Mouse (Mus musculus): ENCODE results near the gene Tfr2. TPM values are rescaled to one million over a fixed set of nuclear protein-coding genes. Genes with fewer than 3 reads are reported as not detected.

The Tfr2 gene
- polyA plus RNA-seq, 2 experiments, result 37.6 to 45.7 TPM

- Histone ChIP-seq H3K4me1 (replicated peaks; ENCODE audit: control insufficient read depth in 2 of 2, insufficient read depth in 2 of 2, low read length in 1 of 2) (peaks cover 17 to 30% of the 10 kb centered on the region in 2 experiments), H3K9me3 (ENCODE audit: control insufficient read depth, low read length) (no peaks in the 10 kb centered on the region), H3K4me3 (ENCODE audit: insufficient read depth in 1 of 2, low read depth in 2 of 2, low read length in 2 of 2) (peak overlapping the region; percentile 36 to 91), H3K4me2 (ENCODE audit: low read depth) (peak overlapping the region; percentile 97), H3K36me3 (replicated peaks; ENCODE audit: control insufficient read depth, insufficient read depth, low read depth) (no peaks in the 10 kb centered on the region; the same call in 1 of the 2 replicates), H3K27ac (peak overlapping the region; percentile 34), H3K27me3 (ENCODE audit: control insufficient read depth, insufficient read depth, low read length) (no peaks in the 10 kb centered on the region), H3K9ac (replicated peaks) (peak overlapping the region; percentile 33; the same call in 1 of the 2 replicates)
- DNase-seq (ENCODE audit: low read depth in 3 of 3, low spot score in 3 of 3) (no peak), ATAC-seq (ENCODE audit: insufficient read depth) (no peak)
- TF ChIP-seq CTCF (IDR thresholded peaks at IDR 0.05; ENCODE audit: low read depth) (no peak), EP300 (IDR thresholded peaks at IDR 0.05; ENCODE audit: low read depth) (no peak)
- WGBS (ENCODE audit: insufficient replicate concordance), result 16% methylated on average over 9 of the region's 9 CpGs
Observed at GRCm38 (mm10) chr5:137631171-137631570, 61.5 kb downstream of the Tfr2 start.

- no peaks in the 10 kb centered on the region for H3K9me3 ChIP-seq (ENCODE audit: control insufficient read depth, low read length)
- H3K27ac ChIP-seq, result no peak overlapping the region
- DNase-seq (ENCODE audit: low read depth in 3 of 3, low spot score in 3 of 3) (no peak), ATAC-seq (ENCODE audit: insufficient read depth) (no peak)
- H3K4me1 ChIP-seq (replicated peaks; ENCODE audit: control insufficient read depth in 2 of 2, insufficient read depth in 2 of 2, low read length in 1 of 2), result peaks cover 17 to 30% of the 10 kb centered on the region in 2 experiments
- H3K4me2 ChIP-seq (ENCODE audit: low read depth), result peak overlapping the region; percentile 97
- H3K4me3 ChIP-seq (ENCODE audit: insufficient read depth in 1 of 2, low read depth in 2 of 2, low read length in 2 of 2), result peak overlapping the region in 1 of 2 experiments; percentile 36; a peak in 1 of 4 replicates
- H3K9ac ChIP-seq (replicated peaks), result no peak overlapping the region
- H3K36me3 ChIP-seq (replicated peaks; ENCODE audit: control insufficient read depth, insufficient read depth, low read depth), result no peaks in the 10 kb centered on the region; the same call in 1 of the 2 replicates
- no peak for TF ChIP-seq EP300 (IDR thresholded peaks at IDR 0.05; ENCODE audit: low read depth)
- no peak for TF ChIP-seq CTCF (IDR thresholded peaks at IDR 0.05; ENCODE audit: low read depth)
- H3K27me3 ChIP-seq (ENCODE audit: control insufficient read depth, insufficient read depth, low read length), result no peaks in the 10 kb centered on the region
- WGBS (ENCODE audit: insufficient replicate concordance), result 12% methylated on average over 4 of the region's 4 CpGs
Observed at GRCm38 (mm10) chr5:137631591-137631990, 62.0 kb downstream of the Tfr2 start.

- peaks cover 12 to 22% of the 10 kb centered on the region in 2 experiments for H3K4me1 ChIP-seq (replicated peaks; ENCODE audit: control insufficient read depth in 2 of 2, insufficient read depth in 2 of 2, low read length in 1 of 2)
- H3K27ac ChIP-seq, result no peak overlapping the region
- DNase-seq (ENCODE audit: low read depth in 3 of 3, low spot score in 3 of 3) (no peak), ATAC-seq (ENCODE audit: insufficient read depth) (no peak)
- no peaks in the 10 kb centered on the region for H3K9me3 ChIP-seq (ENCODE audit: control insufficient read depth, low read length)
- no peak overlapping the region for H3K9ac ChIP-seq (replicated peaks)
- H3K4me3 ChIP-seq (ENCODE audit: insufficient read depth in 1 of 2, low read depth in 2 of 2, low read length in 2 of 2), result no peak overlapping the region
- H3K36me3 ChIP-seq (replicated peaks; ENCODE audit: control insufficient read depth, insufficient read depth, low read depth), result peaks cover 12% of the 10 kb centered on the region
- WGBS (ENCODE audit: insufficient replicate concordance), result 71% methylated on average over 12 of the region's 12 CpGs
- TF ChIP-seq EP300 (IDR thresholded peaks at IDR 0.05; ENCODE audit: low read depth), result no peak
- TF ChIP-seq CTCF (IDR thresholded peaks at IDR 0.05; ENCODE audit: low read depth), result no peak
- H3K4me2 ChIP-seq (ENCODE audit: low read depth), result no peak overlapping the region
- no peaks in the 10 kb centered on the region for H3K27me3 ChIP-seq (ENCODE audit: control insufficient read depth, insufficient read depth, low read length)
Observed at GRCm38 (mm10) chr5:137633397-137634084, 63.9 kb downstream of the Tfr2 start.

Small RNAs within 50 kb of the gene (microRNA-seq; reads per million reads assigned to microRNA genes)
- not detected for gene Mir6418

Other genes with a start within 250 kb of the Tfr2 start
- 2.2 and 2.4 TPM in 2 replicates for gene Slc12a9, start 236.2 kb upstream of the Tfr2 start, polyA plus RNA-seq (2012; rRNA removed)
- 1.2 TPM in 2 replicates for gene Slc12a9, start 236.2 kb upstream of the Tfr2 start, polyA plus RNA-seq (2014; fragmentation: Nextera tagmentation; extraction: Ambion mirVana)
- 7.8 and 8.2 TPM in 2 replicates for gene Ephb4, start 219.7 kb upstream of the Tfr2 start, polyA plus RNA-seq (2012; rRNA removed)
- 5.7 and 6.6 TPM in 2 replicates for gene Ephb4, start 219.7 kb upstream of the Tfr2 start, polyA plus RNA-seq (2014; fragmentation: Nextera tagmentation; extraction: Ambion mirVana)
- gene Zan, start 92.8 kb upstream of the Tfr2 start, polyA plus RNA-seq (2012; rRNA removed), result 0.19 and 0.22 TPM in 2 replicates
- 0.06 and 0.13 TPM in 2 replicates for gene Zan, start 92.8 kb upstream of the Tfr2 start, polyA plus RNA-seq (2014; fragmentation: Nextera tagmentation; extraction: Ambion mirVana)
- 25.3 and 29.2 TPM in 2 replicates for gene Pop7, start 67.3 kb upstream of the Tfr2 start, polyA plus RNA-seq (2012; rRNA removed)
- gene Pop7, start 67.3 kb upstream of the Tfr2 start, polyA plus RNA-seq (2014; fragmentation: Nextera tagmentation; extraction: Ambion mirVana), result 34.6 and 36.5 TPM in 2 replicates
- gene Gigyf1, start 51.3 kb upstream of the Tfr2 start, polyA plus RNA-seq (2012; rRNA removed), result 4.6 and 5.7 TPM in 2 replicates
- 2.1 and 2.8 TPM in 2 replicates for gene Gigyf1, start 51.3 kb upstream of the Tfr2 start, polyA plus RNA-seq (2014; fragmentation: Nextera tagmentation; extraction: Ambion mirVana)
- 0.40 and 0.47 TPM in 2 replicates for gene Epo, start 36.6 kb upstream of the Tfr2 start, polyA plus RNA-seq (2012; rRNA removed)
- gene Epo, start 36.6 kb upstream of the Tfr2 start, polyA plus RNA-seq (2014; fragmentation: Nextera tagmentation; extraction: Ambion mirVana), result 0.62 and 0.85 TPM in 2 replicates
- 211 and 215 TPM in 2 replicates for gene Gnb2, start 36.3 kb upstream of the Tfr2 start, polyA plus RNA-seq (2012; rRNA removed)
- 151 and 157 TPM in 2 replicates for gene Gnb2, start 36.3 kb upstream of the Tfr2 start, polyA plus RNA-seq (2014; fragmentation: Nextera tagmentation; extraction: Ambion mirVana)
- 0.15 TPM in 1 of 2 replicates, not detected in the other for gene Actl6b, start 16.3 kb upstream of the Tfr2 start, polyA plus RNA-seq (2012; rRNA removed)
- not detected in 2 replicates for gene Actl6b, start 16.3 kb upstream of the Tfr2 start, polyA plus RNA-seq (2014; fragmentation: Nextera tagmentation; extraction: Ambion mirVana)
- 34.9 and 45.5 TPM in 2 replicates for gene Mospd3, start 31.2 kb downstream of the Tfr2 start, polyA plus RNA-seq (2012; rRNA removed)
- gene Mospd3, start 31.2 kb downstream of the Tfr2 start, polyA plus RNA-seq (2014; fragmentation: Nextera tagmentation; extraction: Ambion mirVana), result 33.8 and 38.4 TPM in 2 replicates
- 11.7 and 12.2 TPM in 2 replicates for gene Pcolce, start 43.9 kb downstream of the Tfr2 start, polyA plus RNA-seq (2012; rRNA removed)
- gene Pcolce, start 43.9 kb downstream of the Tfr2 start, polyA plus RNA-seq (2014; fragmentation: Nextera tagmentation; extraction: Ambion mirVana), result 11.6 and 12.8 TPM in 2 replicates
- gene Fbxo24, start 59.2 kb downstream of the Tfr2 start, polyA plus RNA-seq (2012; rRNA removed), result 0.02 and 0.04 TPM in 2 replicates
- 0.05 TPM in 1 of 2 replicates, not detected in the other for gene Fbxo24, start 59.2 kb downstream of the Tfr2 start, polyA plus RNA-seq (2014; fragmentation: Nextera tagmentation; extraction: Ambion mirVana)
- gene Lrch4, start 59.3 kb downstream of the Tfr2 start, polyA plus RNA-seq (2012; rRNA removed), result 13.9 and 16.1 TPM in 2 replicates
- gene Lrch4, start 59.3 kb downstream of the Tfr2 start, polyA plus RNA-seq (2014; fragmentation: Nextera tagmentation; extraction: Ambion mirVana), result 21.7 and 23.6 TPM in 2 replicates
- gene Gm20605, start 59.3 kb downstream of the Tfr2 start, polyA plus RNA-seq (2012; rRNA removed), result 5.5 and 6.0 TPM in 2 replicates
- gene Gm20605, start 59.3 kb downstream of the Tfr2 start, polyA plus RNA-seq (2014; fragmentation: Nextera tagmentation; extraction: Ambion mirVana), result 3.2 and 3.9 TPM in 2 replicates
- gene Sap25, start 71.5 kb downstream of the Tfr2 start, polyA plus RNA-seq (2012; rRNA removed), result 12.7 and 13.7 TPM in 2 replicates
- gene Sap25, start 71.5 kb downstream of the Tfr2 start, polyA plus RNA-seq (2014; fragmentation: Nextera tagmentation; extraction: Ambion mirVana), result 2.3 and 2.9 TPM in 2 replicates
- 0.02 TPM in 2 replicates for gene Irs3, start 75.9 kb downstream of the Tfr2 start, polyA plus RNA-seq (2012; rRNA removed)
- gene Irs3, start 75.9 kb downstream of the Tfr2 start, polyA plus RNA-seq (2014; fragmentation: Nextera tagmentation; extraction: Ambion mirVana), result not detected in 2 replicates
- gene Agfg2, start 114.9 kb downstream of the Tfr2 start, polyA plus RNA-seq (2012; rRNA removed), result 22.4 and 24.6 TPM in 2 replicates
- gene Agfg2, start 114.9 kb downstream of the Tfr2 start, polyA plus RNA-seq (2014; fragmentation: Nextera tagmentation; extraction: Ambion mirVana), result 20.5 and 24.7 TPM in 2 replicates
- 0.96 and 1.2 TPM in 2 replicates for gene Nyap1, start 171.8 kb downstream of the Tfr2 start, polyA plus RNA-seq (2012; rRNA removed)
- 0.03 and 0.05 TPM in 2 replicates for gene Nyap1, start 171.8 kb downstream of the Tfr2 start, polyA plus RNA-seq (2014; fragmentation: Nextera tagmentation; extraction: Ambion mirVana)
- gene Tsc22d4, start 175.9 kb downstream of the Tfr2 start, polyA plus RNA-seq (2012; rRNA removed), result 23.0 and 26.8 TPM in 2 replicates
- 49.7 and 62.2 TPM in 2 replicates for gene Tsc22d4, start 175.9 kb downstream of the Tfr2 start, polyA plus RNA-seq (2014; fragmentation: Nextera tagmentation; extraction: Ambion mirVana)
- 22.8 and 23.1 TPM in 2 replicates for gene Ppp1r35, start 209.0 kb downstream of the Tfr2 start, polyA plus RNA-seq (2012; rRNA removed)
- gene Ppp1r35, start 209.0 kb downstream of the Tfr2 start, polyA plus RNA-seq (2014; fragmentation: Nextera tagmentation; extraction: Ambion mirVana), result 25.5 and 27.0 TPM in 2 replicates
- gene Mepce, start 217.8 kb downstream of the Tfr2 start, polyA plus RNA-seq (2012; rRNA removed), result 12.2 and 13.3 TPM in 2 replicates
- gene Mepce, start 217.8 kb downstream of the Tfr2 start, polyA plus RNA-seq (2014; fragmentation: Nextera tagmentation; extraction: Ambion mirVana), result 5.1 and 6.4 TPM in 2 replicates
- 2.2 and 3.1 TPM in 2 replicates for gene Zcwpw1, start 218.0 kb downstream of the Tfr2 start, polyA plus RNA-seq (2012; rRNA removed)
- gene Zcwpw1, start 218.0 kb downstream of the Tfr2 start, polyA plus RNA-seq (2014; fragmentation: Nextera tagmentation; extraction: Ambion mirVana), result 2.1 and 2.4 TPM in 2 replicates